Mouse (Mus musculus) megakaryocyte, embryonic 14.5 days (primary cell): ENCODE measurements around the gene Ncmap.

Experiments used
- FLI1 ChIP-seq: IDR thresholded peaks from 2 replicates; pipeline ENCODE4 v1.6.1; 2012; ENCODE audit warnings: low read length, inconsistent platforms, mixed read lengths
- GATA1 ChIP-seq: IDR thresholded peaks from 3 replicates; pipeline ENCODE4 v1.6.1; 2012; ENCODE audit warnings: mixed read lengths, low read length, inconsistent platforms, borderline replicate concordance

DNA sequence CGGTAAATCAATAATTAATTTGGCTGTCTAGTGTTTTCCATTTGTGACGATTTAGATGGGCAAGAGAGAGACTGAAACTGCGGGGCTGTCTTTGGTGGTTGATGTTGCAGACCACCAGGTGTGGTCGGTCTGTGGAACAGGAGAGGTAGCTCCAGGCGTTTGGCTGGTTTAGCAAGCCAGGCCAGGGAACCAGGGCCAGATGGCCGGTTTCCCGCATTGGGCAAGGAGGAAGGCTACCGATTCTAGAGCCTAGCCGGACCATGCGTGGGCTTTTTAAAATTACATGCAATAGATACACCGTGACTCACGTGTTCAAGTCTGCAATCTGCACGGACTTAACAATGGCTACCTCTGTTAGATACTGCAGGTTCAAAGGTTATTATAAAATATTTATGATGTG lies 22.9 kb upstream of the Ncmap start:
- TF ChIP-seq GATA1 (no peak), FLI1 (no peak)
